Mouse (Mus musculus) midbrain, embryonic 15.5 days (tissue): Measurements from ENCODE around the gene Gbx2. TPM values are rescaled to one million over a fixed set of nuclear protein-coding genes. Genes with fewer than 3 reads are reported as not detected.

Experiments
- ATAC-seq: fragments of 200-750 bp; cut with Nextera tagmentation; replicated peaks from 2 replicates; pipeline ENCODE4 v1.8.0; 2017; ENCODE audit warnings: moderate TSS enrichment
- H3K27ac ChIP-seq: fragments of 300-500 bp; sonication (generic); 2 replicates; pipeline ENCODE4 v1.5.1; 2015; ENCODE audit warnings: mild to moderate bottlenecking, inconsistent platforms
- H3K27me3 ChIP-seq: fragments of 300-500 bp; sonication (generic); replicated peaks from 2 replicates; pipeline ENCODE4 v1.6.1; 2015; ENCODE audit warnings: inconsistent platforms
- H3K36me3 ChIP-seq: fragments of 300-500 bp; sonication (generic); replicated peaks from 2 replicates; pipeline ENCODE4 v1.6.1; 2015; ENCODE audit warnings: inconsistent platforms
- H3K4me1 ChIP-seq: fragments of 300-500 bp; sonication (generic); 2 replicates; pipeline ENCODE4 v1.6.1; 2015; ENCODE audit warnings: inconsistent platforms
- H3K4me2 ChIP-seq: fragments of 300-500 bp; sonication (generic); 2 replicates; pipeline ENCODE4 v1.6.1; 2015; ENCODE audit warnings: inconsistent platforms, mild to moderate bottlenecking, moderate library complexity
- H3K4me3 ChIP-seq: fragments of 300-500 bp; sonication (generic); 2 replicates; pipeline ENCODE4 v1.5.1; 2015; ENCODE audit warnings: mild to moderate bottlenecking, inconsistent platforms
- H3K9ac ChIP-seq: fragments of 300-500 bp; sonication (generic); 2 replicates; pipeline ENCODE4 v1.6.1; 2015; ENCODE audit warnings: mild to moderate bottlenecking, inconsistent platforms
- H3K9me3 ChIP-seq: fragments of 300-500 bp; sonication (generic); 2 replicates; pipeline ENCODE4 v1.6.1; 2016; ENCODE audit warnings: inconsistent platforms
- WGBS: fragments of 180-500 bp; shearing (Covaris S2); methylation state at CpG from one replicate; pipeline ENCODE4 v1.1.7; 2015; ENCODE audit warnings: mixed read lengths; 5-methylcytosine and 5-hydroxymethylcytosine counted together
- polyA plus RNA-seq: library from polyadenylated mRNA; unstranded; fragments of >200 nt; fragmentation: Nextera tagmentation; extraction: Ambion mirVana; gene quantifications from 2 replicates; pipeline ENCODE4 v1.2.1, GENCODE M21; 2015

Gene Gbx2
- polyA plus RNA-seq, 1 experiment from 2014 or later: 23.8 TPM

DNA sequence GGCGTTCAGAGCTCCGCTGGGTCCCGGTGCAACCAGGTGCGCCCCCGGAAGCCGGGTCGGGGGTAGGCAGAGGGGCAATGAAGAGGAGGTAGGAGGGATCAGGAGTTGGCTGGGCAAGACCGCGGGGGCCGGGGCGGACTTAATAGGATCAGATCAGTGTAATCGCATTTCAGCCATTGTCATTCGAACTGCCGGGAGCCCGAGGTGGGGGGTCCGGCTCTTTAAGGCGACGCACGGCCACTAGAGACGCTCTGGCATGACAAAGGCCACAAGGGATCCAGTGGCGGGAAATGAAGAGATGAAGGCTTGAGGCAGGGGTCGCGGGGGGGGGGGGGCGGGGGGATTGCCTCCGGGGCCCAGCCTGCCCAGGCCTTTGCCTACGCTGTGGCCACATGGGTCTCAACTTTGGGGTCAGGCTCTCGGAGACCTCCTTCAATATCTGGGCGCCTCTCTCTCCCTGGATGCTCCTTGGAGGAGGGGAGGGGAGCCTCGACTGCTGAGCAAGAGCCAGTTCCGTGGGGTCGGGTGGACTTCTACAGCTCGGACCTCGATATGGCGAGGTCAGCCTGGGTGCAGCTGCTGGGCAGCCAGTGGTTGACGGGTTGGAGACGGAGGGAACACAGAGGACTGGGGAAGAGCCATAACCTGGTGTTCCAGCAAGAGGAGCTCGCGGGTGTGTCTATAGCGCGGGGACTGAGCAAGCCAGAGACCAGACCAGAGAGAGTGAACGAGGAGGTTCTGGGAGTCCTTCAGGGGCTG lies 7.9 kb downstream of the Gbx2 start:
- H3K9me3 ChIP-seq: no peaks in the 10 kb centered on the region
- no peak for ATAC-seq
- peak overlapping the region; percentile 28 for H3K4me2 ChIP-seq
- no peaks in the 10 kb centered on the region for H3K36me3 ChIP-seq
- peaks cover 97% of the 10 kb centered on the region for H3K27me3 ChIP-seq
- under 1% methylated on average over 41 of the region's 41 CpGs for WGBS
- H3K4me1 ChIP-seq: peaks cover 23% of the 10 kb centered on the region
- no peak overlapping the region for H3K27ac ChIP-seq
- H3K9ac ChIP-seq: no peak overlapping the region
- 0 out of 2 replicates have a peak overlapping the region, but pooled peaks have one; percentile 3 for H3K4me3 ChIP-seq

DNA sequence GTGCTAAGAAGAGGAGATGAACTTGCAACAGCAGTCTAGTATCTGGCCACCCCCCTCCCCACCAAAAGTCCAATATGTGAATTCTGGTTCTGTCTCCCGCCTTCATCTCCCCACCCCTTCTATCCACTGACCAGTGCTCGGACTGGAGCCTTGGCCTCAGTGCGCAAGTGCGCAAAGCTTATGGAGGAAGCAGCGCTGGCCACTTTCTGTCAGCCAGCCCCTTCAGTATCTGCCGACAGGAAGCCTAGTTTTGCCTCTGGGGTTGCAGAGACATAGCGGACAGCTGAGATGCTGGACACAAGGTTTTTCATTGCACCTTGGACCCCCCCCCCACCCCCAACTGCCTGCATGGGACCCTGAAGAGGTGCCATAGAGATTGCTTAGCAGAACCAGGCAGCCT lies 8.7 kb downstream of the Gbx2 start:
- peaks cover 97% of the 10 kb centered on the region for H3K27me3 ChIP-seq
- H3K4me1 ChIP-seq: peaks cover 23% of the 10 kb centered on the region
- H3K9me3 ChIP-seq: no peaks in the 10 kb centered on the region
- H3K4me2 ChIP-seq: no peak overlapping the region
- H3K9ac ChIP-seq: no peak overlapping the region
- peak; percentile 24; the same call in 1 of the 2 replicates for ATAC-seq
- H3K27ac ChIP-seq: no peak overlapping the region
- 0% methylated on average over 7 of the region's 7 CpGs for WGBS
- H3K4me3 ChIP-seq: no peak overlapping the region
- H3K36me3 ChIP-seq: no peaks in the 10 kb centered on the region

DNA sequence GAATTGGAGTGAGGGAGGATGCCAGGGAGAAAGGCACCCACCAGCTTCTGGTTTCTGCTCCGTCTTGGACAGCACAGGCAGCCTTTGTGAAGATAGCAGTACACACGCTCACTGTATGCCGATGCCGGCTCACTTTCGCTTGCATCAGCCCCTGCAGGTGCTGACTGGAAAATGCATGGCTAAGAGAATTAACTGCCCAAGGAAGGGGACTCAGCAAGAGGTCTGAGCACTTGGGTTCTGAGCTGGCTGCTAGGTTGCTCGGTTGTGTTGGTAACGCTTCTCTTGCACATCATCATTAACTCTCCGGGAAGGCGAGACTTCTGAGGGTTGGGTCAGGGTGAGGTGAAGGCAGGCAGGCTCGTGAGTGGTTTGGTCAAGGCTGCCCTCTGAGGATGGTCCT lies 9.2 kb downstream of the Gbx2 start:
- no peak overlapping the region for H3K4me3 ChIP-seq
- peaks cover 19% of the 10 kb centered on the region for H3K4me1 ChIP-seq
- no peaks in the 10 kb centered on the region for H3K9me3 ChIP-seq
- WGBS: under 1% methylated on average over 10 of the region's 10 CpGs
- no peak overlapping the region for H3K27ac ChIP-seq
- peaks cover 98% of the 10 kb centered on the region for H3K27me3 ChIP-seq
- no peak overlapping the region for H3K4me2 ChIP-seq
- no peak overlapping the region for H3K9ac ChIP-seq
- ATAC-seq: peak; percentile 28; the same call in 1 of the 2 replicates
- no peaks in the 10 kb centered on the region for H3K36me3 ChIP-seq

DNA sequence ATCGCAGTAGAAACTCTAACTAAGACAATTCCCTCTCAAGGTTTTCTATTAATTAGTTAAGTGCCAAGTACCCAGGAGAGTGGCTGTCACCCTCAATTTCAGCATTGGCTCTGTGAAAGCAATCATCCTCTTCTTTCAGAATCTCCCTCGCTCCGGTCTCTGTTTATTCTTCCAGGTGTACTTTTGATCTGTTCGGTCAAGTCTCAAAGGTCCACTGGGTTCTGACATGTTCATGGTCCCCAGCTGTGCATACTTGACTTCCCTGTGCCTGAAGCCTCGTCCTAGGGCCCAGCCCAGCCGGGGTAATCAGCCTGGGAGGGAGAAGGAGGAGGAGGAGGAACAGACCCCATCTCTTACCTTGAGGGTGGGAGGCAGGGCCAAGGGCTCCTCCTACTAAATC lies 11.8 kb downstream of the Gbx2 start:
- H3K27ac ChIP-seq: no peak overlapping the region
- no peaks in the 10 kb centered on the region for H3K36me3 ChIP-seq
- no peaks in the 10 kb centered on the region for H3K9me3 ChIP-seq
- peaks cover 85% of the 10 kb centered on the region for H3K27me3 ChIP-seq
- H3K4me1 ChIP-seq: peaks cover 17% of the 10 kb centered on the region
- H3K9ac ChIP-seq: no peak overlapping the region
- no peak overlapping the region for H3K4me3 ChIP-seq
- ATAC-seq: no peak
- 78% methylated on average over 6 of the region's 6 CpGs for WGBS
- no peak overlapping the region for H3K4me2 ChIP-seq

DNA sequence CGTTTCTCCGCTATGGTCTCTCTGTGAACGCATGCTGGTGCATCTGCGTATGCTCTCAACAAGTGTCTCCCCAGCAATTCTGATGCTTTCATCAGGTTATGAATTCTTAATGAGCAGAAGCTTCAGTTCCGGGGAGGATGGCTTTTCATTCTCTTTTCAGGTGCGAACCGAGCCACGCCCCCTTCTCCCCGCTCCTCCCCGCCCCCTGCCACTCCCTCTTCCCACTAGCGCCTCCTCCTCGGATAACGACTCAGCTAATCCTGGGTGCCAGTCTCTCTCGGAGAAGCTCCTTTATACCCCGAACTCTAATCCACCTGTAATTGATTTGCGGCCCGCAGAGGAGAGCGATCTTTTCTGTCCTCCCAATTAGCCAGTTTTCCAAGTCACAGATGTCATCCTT lies 12.9 kb downstream of the Gbx2 start:
- Histone ChIP-seq H3K27me3 (peaks cover 81% of the 10 kb centered on the region), H3K9ac (no peak overlapping the region), H3K36me3 (no peaks in the 10 kb centered on the region), H3K4me2 (no peak overlapping the region), H3K4me3 (no peak overlapping the region), H3K4me1 (peaks cover 10% of the 10 kb centered on the region), H3K27ac (no peak overlapping the region), H3K9me3 (no peaks in the 10 kb centered on the region)
- ATAC-seq: no peak
- WGBS: 15% methylated on average over 18 of the region's 18 CpGs

DNA sequence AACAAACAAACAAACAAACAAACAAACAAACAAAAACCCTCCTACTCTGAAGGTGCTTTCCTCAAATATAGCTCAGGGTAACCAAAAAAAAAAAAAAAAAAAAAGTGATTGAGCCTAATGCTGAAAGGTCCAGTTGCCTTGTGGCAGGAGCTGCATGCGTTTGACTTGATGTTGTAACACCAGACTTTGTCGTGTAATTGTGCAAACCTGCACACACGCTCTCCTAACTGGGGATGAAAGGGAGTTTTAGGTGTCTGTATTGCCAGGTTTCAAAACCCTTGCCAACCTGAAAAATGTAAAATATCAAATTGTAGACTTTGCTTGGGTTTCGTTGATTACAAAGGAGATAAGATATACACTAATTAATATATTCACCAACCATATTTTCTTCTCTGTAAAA lies 17.4 kb downstream of the Gbx2 start:
- WGBS: 82% methylated on average over 4 of the region's 4 CpGs

DNA sequence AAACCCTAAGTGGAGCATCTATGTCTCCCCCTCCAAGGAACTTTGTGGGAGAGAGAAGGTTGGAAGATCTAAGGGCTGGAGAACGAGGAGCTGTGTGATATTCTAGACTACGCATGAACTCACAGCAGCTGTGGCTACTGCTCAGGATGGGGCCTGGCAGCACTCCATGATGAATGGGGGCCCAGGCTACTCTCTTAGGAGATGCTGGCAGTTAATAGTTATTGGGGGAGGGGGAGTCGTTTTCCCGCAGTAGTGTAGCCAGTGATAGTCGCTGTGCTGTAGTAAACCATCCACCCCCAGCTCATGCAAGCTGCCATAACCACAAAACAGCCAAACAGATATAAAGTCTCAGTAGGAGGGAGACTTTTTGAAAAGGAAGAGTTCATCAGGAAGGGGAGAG lies 18.6 kb downstream of the Gbx2 start:
- H3K36me3 ChIP-seq: no peaks in the 10 kb centered on the region
- H3K27ac ChIP-seq: no peak overlapping the region
- no peak for ATAC-seq
- H3K27me3 ChIP-seq: peaks cover 42% of the 10 kb centered on the region
- no peak overlapping the region for H3K4me2 ChIP-seq
- WGBS: 54% methylated on average over 5 of the region's 5 CpGs
- no peaks in the 10 kb centered on the region for H3K4me1 ChIP-seq
- no peak overlapping the region for H3K4me3 ChIP-seq
- H3K9ac ChIP-seq: no peak overlapping the region
- H3K9me3 ChIP-seq: no peaks in the 10 kb centered on the region

More for the DNA sequence above, 17.4 kb downstream of the Gbx2 start:
- H3K27me3 ChIP-seq: peaks cover 54% of the 10 kb centered on the region
- ATAC-seq: no peak
- H3K9me3 ChIP-seq: no peaks in the 10 kb centered on the region
- no peaks in the 10 kb centered on the region for H3K4me1 ChIP-seq
- H3K4me3 ChIP-seq: no peak overlapping the region
- no peak overlapping the region for H3K27ac ChIP-seq
- H3K36me3 ChIP-seq: no peaks in the 10 kb centered on the region
- H3K9ac ChIP-seq: no peak overlapping the region
- no peak overlapping the region for H3K4me2 ChIP-seq

DNA sequence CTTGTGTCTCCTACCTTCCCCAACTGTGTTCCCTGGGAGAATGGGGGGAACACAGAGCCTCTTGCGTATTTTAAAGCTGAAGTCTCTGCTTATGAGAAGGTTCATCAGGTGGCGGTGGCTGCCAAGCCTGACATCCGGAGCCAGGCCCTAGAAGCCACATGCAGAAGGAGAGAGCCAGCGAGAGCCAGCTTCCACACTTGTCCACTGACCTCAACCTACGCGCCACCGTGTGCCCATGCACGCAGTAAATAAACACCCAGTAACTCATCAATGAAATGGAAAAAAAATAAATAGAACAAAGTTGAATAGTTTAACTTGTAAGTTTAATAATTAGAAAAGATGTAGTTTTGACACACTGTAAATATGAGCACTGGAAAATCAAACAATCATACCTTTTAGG lies 21.2 kb downstream of the Gbx2 start:
- Histone ChIP-seq H3K27me3 (peaks cover 24% of the 10 kb centered on the region), H3K9ac (no peak overlapping the region), H3K4me3 (no peak overlapping the region), H3K36me3 (no peaks in the 10 kb centered on the region), H3K9me3 (no peaks in the 10 kb centered on the region), H3K4me1 (no peaks in the 10 kb centered on the region), H3K27ac (no peak overlapping the region), H3K4me2 (no peak overlapping the region)
- no peak for ATAC-seq
- WGBS: 90% methylated on average over 8 of the region's 8 CpGs

DNA sequence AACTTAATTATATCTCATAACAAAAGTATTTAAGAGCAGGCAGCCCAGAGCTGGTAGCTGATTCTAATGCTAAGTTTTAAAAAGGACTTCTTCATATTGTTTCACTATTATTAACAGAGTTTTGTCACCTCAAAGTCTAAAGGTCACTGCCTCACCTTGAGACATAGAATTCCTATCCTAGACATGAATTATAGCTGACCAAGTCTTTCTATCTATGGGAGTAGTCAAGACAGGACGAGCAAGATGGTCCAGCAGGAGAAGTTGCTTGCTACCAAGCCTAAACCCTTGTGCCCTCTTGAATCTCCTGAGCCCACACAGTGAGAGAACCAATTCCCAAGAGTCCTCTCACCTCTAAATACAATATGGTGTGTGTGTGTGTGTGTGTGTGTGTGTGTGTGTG lies 28.3 kb downstream of the Gbx2 start:
- no peaks in the 10 kb centered on the region for H3K27me3 ChIP-seq

DNA sequence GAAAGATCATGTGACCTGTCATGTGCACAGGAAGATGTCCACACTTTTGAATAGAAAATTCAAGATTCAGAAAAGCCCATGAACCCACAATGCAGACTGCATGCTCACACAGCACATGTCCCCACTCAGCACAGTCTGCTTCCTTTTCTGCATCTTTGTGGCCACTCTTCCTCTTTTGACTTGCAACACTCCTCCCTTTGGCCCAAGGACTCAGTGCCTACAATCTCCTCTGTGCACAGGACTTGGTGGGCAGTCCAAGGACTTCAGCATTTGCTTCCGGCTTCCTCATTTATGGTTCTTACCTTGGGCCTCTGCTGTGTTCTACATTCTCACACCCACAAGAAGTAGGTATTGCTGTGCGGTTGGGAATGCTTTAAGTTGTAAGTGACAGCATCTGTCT lies 28.7 kb downstream of the Gbx2 start:
- H3K9ac ChIP-seq: no peak overlapping the region
- no peaks in the 10 kb centered on the region for H3K4me1 ChIP-seq
- no peak for ATAC-seq
- no peaks in the 10 kb centered on the region for H3K9me3 ChIP-seq
- H3K36me3 ChIP-seq: no peaks in the 10 kb centered on the region
- H3K27me3 ChIP-seq: no peaks in the 10 kb centered on the region
- no peak overlapping the region for H3K4me2 ChIP-seq
- H3K27ac ChIP-seq: no peak overlapping the region
- WGBS: 91% methylated on average over 2 of the region's 2 CpGs
- no peak overlapping the region for H3K4me3 ChIP-seq

More for the DNA sequence above, 28.3 kb downstream of the Gbx2 start:
- Histone ChIP-seq H3K4me1 (no peaks in the 10 kb centered on the region), H3K9ac (no peak overlapping the region), H3K4me3 (no peak overlapping the region), H3K9me3 (no peaks in the 10 kb centered on the region), H3K27ac (no peak overlapping the region), H3K4me2 (no peak overlapping the region), H3K36me3 (no peaks in the 10 kb centered on the region)
- ATAC-seq: no peak
- 83% methylated on average over 1 of the region's 1 CpGs for WGBS

DNA sequence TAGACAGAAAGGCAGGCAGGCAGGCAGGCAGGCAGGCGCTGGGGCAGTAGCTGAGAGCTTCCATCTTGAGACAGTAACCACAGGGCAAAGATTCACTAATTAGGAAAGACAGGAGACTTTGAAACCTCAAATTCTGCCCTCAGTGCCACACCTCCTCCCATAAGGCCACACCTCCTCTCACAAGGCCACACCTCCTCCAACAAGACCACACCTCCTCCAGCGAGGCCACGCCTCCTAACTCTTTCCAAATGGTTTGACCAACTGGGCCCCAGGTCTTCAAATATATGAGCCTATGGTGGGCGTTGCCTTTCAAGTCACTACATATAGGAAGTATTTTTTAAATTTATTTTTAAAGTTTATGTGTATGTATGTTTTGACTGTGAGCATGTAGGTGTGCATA lies 29.6 kb downstream of the Gbx2 start:
- ATAC-seq: 0 out of 2 replicates have a peak, but pooled peaks have one; percentile 16
- H3K4me1 ChIP-seq: no peaks in the 10 kb centered on the region
- H3K27ac ChIP-seq: no peak overlapping the region
- 83% methylated on average over 4 of the region's 4 CpGs for WGBS
- H3K27me3 ChIP-seq: no peaks in the 10 kb centered on the region
- H3K4me3 ChIP-seq: no peak overlapping the region
- no peaks in the 10 kb centered on the region for H3K9me3 ChIP-seq
- H3K4me2 ChIP-seq: no peak overlapping the region
- H3K36me3 ChIP-seq: no peaks in the 10 kb centered on the region
- no peak overlapping the region for H3K9ac ChIP-seq

DNA sequence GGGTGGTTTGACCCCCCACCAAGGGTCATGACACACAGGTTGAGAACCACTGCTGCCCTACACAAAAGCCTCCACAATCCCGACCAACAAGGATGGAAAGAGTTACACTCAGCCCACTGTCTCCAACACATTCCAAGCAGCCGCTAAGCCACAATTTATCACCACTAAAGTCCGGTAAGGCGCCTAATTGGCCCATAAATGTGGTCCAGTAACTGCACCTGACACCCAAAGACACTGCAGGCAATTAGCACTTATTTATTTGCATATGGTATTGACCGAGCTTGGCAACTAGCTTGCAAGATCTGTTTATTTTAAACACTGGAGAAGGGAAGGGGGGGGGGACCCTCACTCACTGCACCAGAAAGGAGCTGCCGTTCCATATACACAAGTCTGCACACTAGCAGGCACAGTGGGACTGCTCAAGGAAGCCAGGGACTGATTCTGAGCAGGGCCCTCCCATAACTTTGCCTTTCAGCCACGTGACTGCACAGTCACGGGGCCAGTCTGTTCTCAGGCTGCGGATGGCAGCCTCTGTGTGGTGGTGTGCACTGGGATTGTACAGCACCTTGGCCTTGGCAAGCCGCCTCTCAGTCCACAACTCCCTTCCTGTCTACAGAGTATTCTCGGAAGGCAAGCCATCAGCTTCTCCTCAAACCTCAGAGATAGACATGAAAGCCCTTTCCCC lies 31.1 kb downstream of the Gbx2 start:
- Histone ChIP-seq H3K36me3 (no peaks in the 10 kb centered on the region), H3K27ac (no peak overlapping the region), H3K4me3 (no peak overlapping the region), H3K4me2 (no peak overlapping the region), H3K9me3 (no peaks in the 10 kb centered on the region), H3K27me3 (no peaks in the 10 kb centered on the region), H3K4me1 (no peaks in the 10 kb centered on the region), H3K9ac (no peak overlapping the region)
- WGBS: 76% methylated on average over 11 of the region's 11 CpGs
- no peak for ATAC-seq

DNA sequence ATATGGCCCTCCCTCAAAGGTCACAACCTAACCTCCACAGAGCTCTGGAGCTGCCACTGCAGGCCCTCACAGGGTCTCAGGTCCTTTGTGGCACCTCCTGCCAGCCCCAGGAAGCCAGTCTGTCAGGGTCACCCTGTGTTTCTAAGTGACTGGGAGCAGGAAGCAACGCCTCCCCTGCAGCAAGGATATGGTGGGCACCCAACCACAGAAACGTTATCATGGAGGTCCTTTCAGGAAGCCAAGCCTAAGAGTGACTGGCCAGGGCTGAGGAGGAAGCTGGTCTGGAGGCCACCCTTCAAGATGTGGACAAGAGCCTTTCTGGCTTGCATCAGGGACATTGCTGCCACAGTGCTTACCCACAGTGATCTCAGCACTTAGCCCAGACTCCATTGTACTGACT lies 31.9 kb downstream of the Gbx2 start:
- Histone ChIP-seq H3K27ac (no peak overlapping the region), H3K4me2 (no peak overlapping the region), H3K4me1 (no peaks in the 10 kb centered on the region), H3K4me3 (no peak overlapping the region), H3K36me3 (no peaks in the 10 kb centered on the region), H3K9me3 (no peaks in the 10 kb centered on the region), H3K9ac (no peak overlapping the region), H3K27me3 (no peaks in the 10 kb centered on the region)
- no peak for ATAC-seq
- WGBS: 97% methylated on average over 2 of the region's 2 CpGs
